Mouse (Mus musculus) naive thymus-derived CD4-positive, alpha-beta T cell, adult 2 months (primary cell): ENCODE results near the gene Prss46.

ENCODE experiments used
- DNase-seq: peaks from one replicate; pipeline ENCODE4 v3.0.0-alpha.2; 2011; ENCODE audit warnings: low read depth

Gene Prss46

GRCm38 (mm10) chr9:110896595-110896994 lies 52.3 kb downstream of the Prss46 start:
- DNase-seq: peak; percentile 91

- DNase-seq: no peak
Measured at GRCm38 (mm10) chr9:110899451-110900008, 55.2 kb downstream of the Prss46 start.

- no peak for DNase-seq
Measured at GRCm38 (mm10) chr9:110901204-110901603, 56.9 kb downstream of the Prss46 start.

GRCm38 (mm10) chr9:110902271-110902670 lies 58.0 kb downstream of the Prss46 start:
- no peak for DNase-seq
